Mouse (Mus musculus): ENCODE measurements around the gene Gm17364. TPM values are rescaled to one million over a fixed set of nuclear protein-coding genes. Genes with fewer than 3 reads are reported as not detected.

Gm17364 gene
- total and polyA plus RNA-seq, 2 experiments from 2014 or later: not detected

GRCm38 (mm10) chr13:41248751-41249520 lies 24.8 kb downstream of the Gm17364 start:
- H3K9ac ChIP-seq (replicated peaks; ENCODE audit: low read depth, low read length): peak overlapping the region; percentile 70
- H3K9me3 ChIP-seq (replicated peaks; ENCODE audit: control insufficient read depth, low read length): no peaks in the 10 kb centered on the region
- 36% methylated on average over 12 of the region's 12 CpGs for WGBS
- H3K4me3 ChIP-seq (ENCODE audit: low read depth, low read length): peak overlapping the region; percentile 83
- DNase-seq (ENCODE audit: low spot score): peak; percentile 36
- H3K27me3 ChIP-seq (ENCODE audit: control insufficient read depth, insufficient read depth, low read length): no peaks in the 10 kb centered on the region
- no peaks in the 10 kb centered on the region for H3K36me3 ChIP-seq (replicated peaks; ENCODE audit: control insufficient read depth, insufficient read depth, low read length)
- H3K4me2 ChIP-seq (ENCODE audit: low read depth, low read length): peak overlapping the region; percentile 93
- H3K4me1 ChIP-seq (ENCODE audit: control insufficient read depth, insufficient read depth): peaks cover 16% of the 10 kb centered on the region
- peak overlapping the region; percentile 91 for H3K27ac ChIP-seq (ENCODE audit: low read depth)
- no peak for ATAC-seq (ENCODE audit: insufficient read depth, low read depth)
- no peak for TF ChIP-seq EP300 (IDR thresholded peaks at IDR 0.05; ENCODE audit: low read depth)

DNA sequence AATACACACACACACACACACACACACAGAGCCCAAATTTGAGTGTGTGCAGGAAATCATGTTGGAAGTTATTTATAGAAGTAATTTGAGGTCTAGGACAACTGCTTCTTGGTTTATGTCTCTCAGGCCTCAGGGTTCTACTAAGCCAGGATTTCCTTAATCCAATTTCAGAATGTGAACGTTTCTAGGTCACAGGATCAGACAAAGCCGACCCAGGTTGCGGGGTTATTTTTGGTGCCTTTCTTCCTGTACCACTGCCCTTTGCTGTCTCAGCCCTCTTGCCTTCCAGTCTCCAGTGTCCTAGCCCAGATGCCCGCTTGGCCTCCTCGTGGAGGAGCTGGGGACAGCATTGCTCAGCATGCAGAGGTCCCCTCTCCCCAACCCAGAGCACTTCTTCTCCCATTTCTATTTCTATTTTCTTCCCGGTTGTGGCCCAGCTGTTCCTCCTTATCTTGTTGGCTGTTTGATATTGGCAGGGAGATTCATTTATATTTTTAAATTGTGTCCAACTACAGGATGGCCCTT lies 29.4 kb downstream of the Gm17364 start:
- WGBS: 23% methylated on average over 6 of the region's 6 CpGs
- TF ChIP-seq EP300 (IDR thresholded peaks at IDR 0.05; ENCODE audit: low read depth) (no peak), CTCF (IDR thresholded peaks at IDR 0.05; ENCODE audit: low read depth) (peak; percentile 29)
- ATAC-seq (ENCODE audit: insufficient read depth, low read depth) (0 out of 2 replicates have a peak, but pooled peaks have one; percentile 59), DNase-seq (ENCODE audit: low spot score) (peak; percentile 16)
- Histone ChIP-seq H3K27ac (ENCODE audit: low read depth) (no peak overlapping the region), H3K4me1 (ENCODE audit: control insufficient read depth, insufficient read depth) (peaks cover 10% of the 10 kb centered on the region), H3K27me3 (ENCODE audit: control insufficient read depth, insufficient read depth, low read length) (no peaks in the 10 kb centered on the region), H3K9me3 (replicated peaks; ENCODE audit: control insufficient read depth, low read length) (no peaks in the 10 kb centered on the region), H3K9ac (replicated peaks; ENCODE audit: low read depth, low read length) (no peak overlapping the region), H3K4me2 (ENCODE audit: low read depth, low read length) (no peak overlapping the region), H3K36me3 (replicated peaks; ENCODE audit: control insufficient read depth, insufficient read depth, low read length) (no peaks in the 10 kb centered on the region), H3K4me3 (ENCODE audit: low read depth, low read length) (no peak overlapping the region)

GRCm38 (mm10) chr13:41241557-41241956 lies 32.2 kb downstream of the Gm17364 start:
- Histone ChIP-seq H3K27me3 (ENCODE audit: control insufficient read depth, insufficient read depth, low read length) (no peaks in the 10 kb centered on the region), H3K4me2 (ENCODE audit: low read depth, low read length) (no peak overlapping the region), H3K4me3 (ENCODE audit: low read depth, low read length) (no peak overlapping the region), H3K9ac (replicated peaks; ENCODE audit: low read depth, low read length) (no peak overlapping the region), H3K27ac (ENCODE audit: low read depth) (no peak overlapping the region), H3K4me1 (ENCODE audit: control insufficient read depth, insufficient read depth) (peaks cover 10% of the 10 kb centered on the region), H3K9me3 (replicated peaks; ENCODE audit: control insufficient read depth, low read length) (no peaks in the 10 kb centered on the region), H3K36me3 (replicated peaks; ENCODE audit: control insufficient read depth, insufficient read depth, low read length) (no peaks in the 10 kb centered on the region)
- no peak for ATAC-seq (ENCODE audit: insufficient read depth, low read depth)
- WGBS: 66% methylated on average over 2 of the region's 2 CpGs
- TF ChIP-seq EP300 (IDR thresholded peaks at IDR 0.05; ENCODE audit: low read depth) (no peak), CTCF (IDR thresholded peaks at IDR 0.05; ENCODE audit: low read depth) (no peak)
- no peak for DNase-seq (ENCODE audit: low spot score)

DNA sequence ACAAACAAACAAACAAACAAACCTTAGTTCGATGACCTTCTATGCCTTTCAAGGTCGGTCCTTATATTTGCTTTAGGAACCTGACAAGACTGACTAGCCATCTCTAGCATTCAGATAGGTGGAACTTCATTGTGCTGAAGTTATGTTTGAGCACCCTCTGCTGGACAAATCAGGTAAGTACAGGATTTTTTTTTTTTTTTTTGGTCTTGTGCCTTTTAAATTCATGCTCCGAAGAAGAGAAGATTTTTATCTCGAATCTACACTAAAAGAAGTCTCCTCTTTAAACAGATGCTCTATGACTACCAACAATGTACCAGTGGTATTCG lies 35.0 kb downstream of the Gm17364 start:
- ATAC-seq (ENCODE audit: insufficient read depth, low read depth): no peak
- TF ChIP-seq CTCF (IDR thresholded peaks at IDR 0.05; ENCODE audit: low read depth) (peak; percentile 72), EP300 (IDR thresholded peaks at IDR 0.05; ENCODE audit: low read depth) (no peak)

DNA sequence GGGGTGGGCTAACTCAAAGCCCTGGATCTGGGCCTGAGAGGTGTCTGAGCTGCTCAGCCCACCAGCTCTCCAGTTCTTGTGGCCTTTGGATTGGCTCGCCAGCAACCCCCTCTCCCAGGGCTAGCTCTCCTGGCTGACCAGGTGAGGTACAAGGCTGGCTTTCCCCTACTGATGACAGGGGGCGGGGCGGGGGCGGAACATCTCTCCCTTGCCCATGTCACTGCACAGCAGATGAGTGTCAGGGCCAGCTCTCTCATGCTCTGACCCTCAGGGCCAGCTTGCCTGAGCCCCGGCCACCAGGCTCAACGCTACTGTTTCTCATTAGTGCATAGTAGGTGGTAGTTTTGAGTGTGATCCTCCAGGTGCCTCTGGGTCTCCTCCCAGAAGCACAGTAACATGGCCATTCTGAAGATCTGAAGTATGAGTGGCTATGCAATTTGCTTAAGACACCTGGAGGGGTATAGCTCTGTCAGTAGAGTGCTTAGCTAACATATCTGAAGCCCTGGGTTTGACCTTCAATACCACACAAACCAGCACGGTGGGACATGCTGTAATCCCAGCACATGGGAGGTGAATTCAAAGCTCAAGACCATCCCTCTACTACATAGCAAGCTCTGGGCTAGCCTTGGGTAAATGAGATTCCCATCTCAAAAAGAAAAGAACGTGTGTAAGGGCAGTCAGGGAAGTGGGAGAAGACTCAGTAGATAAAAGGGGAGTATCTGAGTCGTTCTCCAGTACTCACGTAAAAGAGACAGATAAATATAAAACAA lies 35.6 kb downstream of the Gm17364 start:
- Histone ChIP-seq H3K27ac (ENCODE audit: low read depth) (no peak overlapping the region), H3K9ac (replicated peaks; ENCODE audit: low read depth, low read length) (no peak overlapping the region), H3K4me2 (ENCODE audit: low read depth, low read length) (no peak overlapping the region), H3K9me3 (replicated peaks; ENCODE audit: control insufficient read depth, low read length) (no peaks in the 10 kb centered on the region), H3K4me3 (ENCODE audit: low read depth, low read length) (no peak overlapping the region), H3K4me1 (ENCODE audit: control insufficient read depth, insufficient read depth) (no peaks in the 10 kb centered on the region), H3K36me3 (replicated peaks; ENCODE audit: control insufficient read depth, insufficient read depth, low read length) (no peaks in the 10 kb centered on the region), H3K27me3 (ENCODE audit: control insufficient read depth, insufficient read depth, low read length) (no peaks in the 10 kb centered on the region)
- DNase-seq (ENCODE audit: low spot score) (no peak), ATAC-seq (ENCODE audit: insufficient read depth, low read depth) (no peak)
- TF ChIP-seq CTCF (IDR thresholded peaks at IDR 0.05; ENCODE audit: low read depth) (no peak), EP300 (IDR thresholded peaks at IDR 0.05; ENCODE audit: low read depth) (no peak)
- whole genome bisulfite sequencing: 66% methylated on average over 10 of the region's 10 CpGs

More for the DNA sequence above, 35.0 kb downstream of the Gm17364 start:
- no peak overlapping the region for H3K4me3 ChIP-seq (ENCODE audit: low read depth, low read length)
- H3K4me2 ChIP-seq (ENCODE audit: low read depth, low read length): no peak overlapping the region
- H3K27ac ChIP-seq (ENCODE audit: low read depth): no peak overlapping the region
- 5% methylated on average over 5 of the region's 5 CpGs for WGBS
- H3K9ac ChIP-seq (replicated peaks; ENCODE audit: low read depth, low read length): no peak overlapping the region
- no peaks in the 10 kb centered on the region for H3K36me3 ChIP-seq (replicated peaks; ENCODE audit: control insufficient read depth, insufficient read depth, low read length)
- DNase-seq (ENCODE audit: low spot score): peak; percentile 33
- no peaks in the 10 kb centered on the region for H3K4me1 ChIP-seq (ENCODE audit: control insufficient read depth, insufficient read depth)
- H3K9me3 ChIP-seq (replicated peaks; ENCODE audit: control insufficient read depth, low read length): no peaks in the 10 kb centered on the region
- no peaks in the 10 kb centered on the region for H3K27me3 ChIP-seq (ENCODE audit: control insufficient read depth, insufficient read depth, low read length)

All from heart, postnatal 0 days (tissue).